Mouse (Mus musculus) cerebellum, adult 9-10 months (tissue): ENCODE data around the gene Gsta3.

Source experiments
- DNase-seq: peaks from one replicate; pipeline ENCODE4 v3.0.0; 2022

Gene Gsta3

GRCm38 (mm10) chr1:21304174-21304573, 63.8 kb downstream of the Gsta3 start:
- no peak for DNase-seq

- DNase-seq = no peak
These were observed 64.3 kb downstream of the Gsta3 start for GRCm38 (mm10) chr1:21304646-21305045.

GRCm38 (mm10) chr1:21305443-21305842, 65.1 kb downstream of the Gsta3 start:
- DNase-seq = no peak

GRCm38 (mm10) chr1:21314336-21314735, 73.9 kb downstream of the Gsta3 start:
- DNase-seq = no peak
